Mouse (Mus musculus) left cerebral cortex, postnatal 4 days (tissue): Measurements from ENCODE around the gene Brdt. TPM values are rescaled to one million over a fixed set of nuclear protein-coding genes. Genes with fewer than 3 reads are reported as not detected.

Source experiments
- DNase-seq: peaks from one replicate; pipeline ENCODE4 v3.0.0-alpha.2; 2022
- intact Hi-C: fragments of 180-260 bp; cut with DNase I; formaldehyde crosslinking; loops from one replicate; pipeline ENCODE4 v1.15.1; 2025
- total RNA-seq, 2 experiments: library from RNA; stranded (reverse); gene quantifications; 2 replicates each; pipeline ENCODE4 v1.2.3; 2021

The Brdt gene
- total RNA-seq, 2 experiments from 2014 or later = 11.0 to 12.8 TPM

DNA sequence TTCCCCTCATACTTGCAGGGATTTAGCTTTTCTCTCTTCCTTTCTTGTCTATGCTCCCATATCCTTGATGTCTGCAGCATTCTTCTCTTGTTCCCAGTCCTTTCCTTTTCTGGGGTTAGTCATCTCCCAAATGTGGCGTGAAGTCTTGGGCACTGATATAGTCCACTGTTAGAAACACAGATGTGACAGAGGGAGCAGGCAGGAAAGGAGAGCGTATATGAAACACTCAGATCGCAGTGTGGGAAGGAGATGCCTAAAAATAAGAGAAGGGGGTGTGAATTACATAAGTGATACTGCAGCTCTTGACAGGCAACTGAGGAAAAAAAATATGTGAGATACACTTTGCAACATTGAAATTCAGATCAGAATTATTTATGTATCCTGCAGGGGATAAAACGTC is 74.4 kb downstream of the Brdt start:
- intact Hi-C loops = no loop called here
- DNase-seq = no peak

GRCm38 (mm10) chr5:107410305-107410704 is 79.3 kb downstream of the Brdt start:
- intact Hi-C loops = no loop called here
- no peak for DNase-seq

DNA sequence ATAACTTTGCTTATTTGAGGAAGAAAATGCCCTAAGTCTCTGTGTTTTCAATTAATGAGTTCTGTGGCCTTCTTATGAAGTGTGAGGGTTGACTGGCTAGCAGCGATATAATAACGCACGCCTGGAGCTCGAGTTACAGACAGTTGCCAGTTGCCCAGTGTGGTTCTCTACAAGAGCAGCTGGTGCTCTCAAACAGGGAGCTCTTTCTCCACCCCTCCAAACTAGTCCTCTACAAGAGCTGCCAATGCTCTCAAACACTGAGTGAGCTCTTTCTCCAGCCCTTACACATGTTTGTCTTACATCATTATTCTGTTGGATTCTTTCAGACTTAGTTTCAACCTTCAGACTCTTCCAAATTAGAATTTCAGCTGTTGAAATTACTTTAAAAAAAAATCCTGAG is 80.4 kb downstream of the Brdt start:
- no peak for DNase-seq
- intact Hi-C loops = no loop called here

DNA sequence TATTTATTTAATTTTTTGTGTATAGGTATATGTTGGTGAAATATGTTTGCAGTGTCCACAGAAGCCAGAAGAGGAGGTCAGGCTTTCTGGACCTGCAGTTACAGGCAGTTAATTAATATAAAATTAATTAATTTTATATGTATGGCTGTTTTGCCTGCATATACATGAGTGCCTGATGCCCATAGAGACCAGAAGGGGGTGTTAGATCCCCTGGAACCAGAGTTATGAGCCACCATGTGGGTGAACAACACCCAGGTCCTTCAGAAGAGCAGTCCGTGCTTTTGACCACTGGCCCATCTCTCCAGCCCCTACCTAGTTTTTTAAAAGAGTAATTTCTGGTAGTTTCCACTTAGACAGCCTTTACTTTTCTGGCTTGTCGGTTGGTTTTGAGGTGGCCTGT is 81.3 kb downstream of the Brdt start:
- intact Hi-C loops = no loop called here
- no peak for DNase-seq

GRCm38 (mm10) chr5:107415098-107415497 is 84.1 kb downstream of the Brdt start:
- intact Hi-C loops = no loop called here
- no peak for DNase-seq

- DNase-seq = no peak
- intact Hi-C loops = no loop called here
Measured at GRCm38 (mm10) chr5:107421676-107422075, 90.7 kb downstream of the Brdt start.

- no peak for DNase-seq
- intact Hi-C loops = no loop called here
Measured at GRCm38 (mm10) chr5:107431249-107431648, 100.3 kb downstream of the Brdt start, which contains the start of gene Lpcat2b. TSS of gene Lpcat2b (plus strand) at chr5:107431549.

DNA sequence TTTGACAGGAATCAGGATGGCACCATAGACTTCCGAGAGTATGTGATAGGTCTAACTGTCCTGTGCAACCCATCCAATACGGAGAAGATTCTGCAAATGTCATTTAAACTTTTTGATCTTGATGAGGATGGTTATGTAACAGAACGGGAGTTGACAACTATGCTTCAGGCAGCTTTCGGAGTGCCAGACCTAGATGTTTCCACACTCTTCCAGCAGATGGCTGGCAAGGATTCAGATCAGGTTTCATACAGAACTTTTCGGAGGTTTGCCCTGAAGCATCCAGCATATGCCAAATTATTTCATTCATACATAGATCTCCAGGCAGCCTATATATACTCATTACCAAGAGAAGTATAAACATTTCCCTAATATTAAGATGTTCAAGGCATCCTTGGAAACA is 103.0 kb downstream of the Brdt start:
- no peak for DNase-seq
- intact Hi-C loops = no loop called here

- intact Hi-C loops = no loop called here
- no peak for DNase-seq
Measured at GRCm38 (mm10) chr5:107436185-107436584, 105.2 kb downstream of the Brdt start.

Other genes with a start within 250 kb of the Brdt start
- 1 to 10 TPM; 6.7 to 8.7 TPM for gene Tgfbr3, start 41.5 kb upstream of the Brdt start, total RNA-seq
- 10 to 100 TPM; 15.4 to 15.7 TPM for gene Ephx4, start 71.6 kb downstream of the Brdt start, total RNA-seq
- gene Lpcat2b, start 100.4 kb downstream of the Brdt start, total RNA-seq = not detected
- 10 to 100 TPM; 61.9 to 64.8 TPM for gene Btbd8, start 106.8 kb downstream of the Brdt start, total RNA-seq
- under 1 TPM; 0.32 to 0.48 TPM for gene Gm42669, start 176.5 kb downstream of the Brdt start, total RNA-seq
- under 1 TPM; 0.30 to 0.32 TPM for gene 1700028K03Rik, start 203.6 kb downstream of the Brdt start, total RNA-seq